Mouse (Mus musculus) lung, postnatal 0 days (tissue): ENCODE results near the gene Ccdc65. TPM values are rescaled to one million over a fixed set of nuclear protein-coding genes. Genes with fewer than 3 reads are reported as not detected.

Experiments
- ATAC-seq: fragments of 200-750 bp; cut with Nextera tagmentation; 2 replicates; pipeline ENCODE4 v1.8.0; 2017; ENCODE audit warnings: moderate library complexity
- DNase-seq: peaks from one replicate; pipeline ENCODE4 v3.0.0-alpha.2; 2016; ENCODE audit warnings: low spot score
- H3K27ac ChIP-seq: fragments of 300-500 bp; sonication (generic); 2 replicates; pipeline ENCODE4 v1.5.1; 2014; ENCODE audit warnings: antibody characterized with exemption, mild to moderate bottlenecking, low read length, mixed read lengths
- H3K27me3 ChIP-seq: fragments of 300-500 bp; sonication (generic); replicated peaks from 2 replicates; pipeline ENCODE4 v1.6.1; 2014; ENCODE audit warnings: low read length, mixed read lengths; ENCODE audit not compliant: insufficient read depth
- H3K36me3 ChIP-seq: fragments of 300-500 bp; sonication (generic); 2 replicates; pipeline ENCODE4 v1.6.1; 2014; ENCODE audit warnings: low read length, mixed read lengths; ENCODE audit not compliant: insufficient read depth
- H3K4me1 ChIP-seq: fragments of 300-500 bp; sonication (generic); 2 replicates; pipeline ENCODE4 v1.6.1; 2014; ENCODE audit warnings: antibody characterized with exemption, low read depth, low read length, mixed read lengths; ENCODE audit not compliant: insufficient read depth
- H3K4me2 ChIP-seq: fragments of 300-500 bp; sonication (generic); replicated peaks from 2 replicates; pipeline ENCODE4 v1.6.1; 2014; ENCODE audit warnings: low read depth, mild to moderate bottlenecking, low read length, moderate library complexity, mixed read lengths
- H3K4me3 ChIP-seq: fragments of 300-500 bp; sonication (generic); 2 replicates; pipeline ENCODE4 v1.5.1; 2014; ENCODE audit warnings: low read depth, low read length
- H3K9ac ChIP-seq: fragments of 300-500 bp; sonication (generic); replicated peaks from 2 replicates; pipeline ENCODE4 v1.6.1; 2014; ENCODE audit warnings: low read depth, mild to moderate bottlenecking
- H3K9me3 ChIP-seq: fragments of 300-500 bp; sonication (generic); 2 replicates; pipeline ENCODE4 v1.6.1; 2016; ENCODE audit warnings: low read length, mixed read lengths
- CTCF ChIP-seq: IDR thresholded peaks from 2 replicates; pipeline ENCODE4 v1.5.1; 2016; ENCODE audit warnings: antibody characterized with exemption, mild to moderate bottlenecking
- EP300 ChIP-seq: IDR thresholded peaks from 2 replicates; pipeline ENCODE4 v1.6.1; 2016; ENCODE audit warnings: antibody characterized with exemption, mild to moderate bottlenecking, control low read depth
- WGBS: fragments of 180-500 bp; shearing (Covaris S2); extraction: QIAGEN DNeasy Blood & Tissue Kit; methylation state at CpG from one replicate; pipeline ENCODE4 v1.1.7; 2014; 5-methylcytosine and 5-hydroxymethylcytosine counted together
- polyA plus RNA-seq: library from polyadenylated mRNA; unstranded; fragments of >200 nt; fragmentation: Nextera tagmentation; extraction: Ambion mirVana; gene quantifications from 2 replicates; pipeline ENCODE4 v1.2.1, GENCODE M21; 2015

Ccdc65 gene
- polyA plus RNA-seq, 1 experiment from 2014 or later = 3.7 TPM

DNA sequence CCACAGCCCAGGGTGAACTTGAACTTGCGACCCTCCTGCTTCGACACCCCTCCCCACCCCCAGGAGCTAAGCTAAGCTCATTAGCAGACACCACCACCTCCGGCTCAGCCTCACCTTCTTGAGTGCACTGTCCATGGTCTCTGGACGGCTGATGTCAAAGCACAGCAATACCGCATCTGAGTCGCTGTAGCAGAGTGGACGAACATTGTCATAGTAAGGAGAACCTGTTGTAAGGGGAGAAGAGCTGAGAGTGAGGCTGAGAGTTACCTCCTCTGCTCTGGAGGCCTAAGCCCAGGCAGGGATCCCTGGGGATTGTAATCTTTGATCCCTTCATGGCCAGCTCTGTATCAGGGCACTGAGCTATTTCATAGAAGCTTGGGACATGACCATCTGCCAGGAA lies 34.3 kb upstream of the Ccdc65 start:
- Histone ChIP-seq H3K9me3 (no peaks in the 10 kb centered on the region), H3K4me1 (no peaks in the 10 kb centered on the region), H3K27ac (no peak overlapping the region), H3K4me3 (no peak overlapping the region), H3K4me2 (no peak overlapping the region), H3K36me3 (no peaks in the 10 kb centered on the region), H3K27me3 (peaks cover 24% of the 10 kb centered on the region; the same call in 1 of the 2 replicates), H3K9ac (no peak overlapping the region)
- DNase-seq (no peak), ATAC-seq (no peak)
- 79% methylated on average over 7 of the region's 7 CpGs for WGBS
- TF ChIP-seq CTCF (no peak), EP300 (no peak)

DNA sequence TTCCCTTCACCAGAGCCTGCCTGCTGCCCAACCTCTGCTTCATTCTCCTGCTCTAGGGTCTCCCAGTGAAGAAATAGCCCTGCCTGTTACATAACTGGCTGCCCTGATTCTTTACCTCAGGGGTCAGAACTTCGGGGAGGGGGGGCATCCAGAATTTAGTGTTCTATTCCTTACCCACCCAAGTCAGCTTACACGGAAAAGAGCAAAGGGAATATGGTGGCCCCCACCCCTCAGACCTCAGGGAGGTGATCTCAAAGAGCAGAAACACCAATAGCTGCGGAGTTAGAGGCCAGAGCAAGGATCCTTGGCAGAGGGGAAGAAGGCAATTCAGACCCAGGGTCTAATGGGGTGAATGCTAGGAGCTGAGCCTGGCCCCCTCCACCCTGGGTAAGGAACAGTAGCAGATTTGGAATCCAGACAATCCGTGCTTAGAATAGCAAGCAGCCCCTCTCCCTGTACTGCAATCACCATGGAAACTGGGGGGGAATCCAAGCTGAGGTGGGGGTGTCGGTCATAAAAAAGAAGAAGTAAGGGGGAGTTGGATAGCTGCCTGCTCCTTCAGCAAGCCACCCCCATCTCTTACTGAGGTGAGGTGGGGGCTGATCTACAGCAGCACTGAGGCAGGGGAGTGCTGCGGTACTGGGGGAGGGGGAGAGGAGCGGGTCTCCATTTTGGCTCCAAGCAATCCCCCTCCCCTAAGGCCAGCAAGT lies 33.6 kb upstream of the Ccdc65 start:
- no peaks in the 10 kb centered on the region for H3K9me3 ChIP-seq
- DNase-seq (no peak), ATAC-seq (no peak)
- no peak overlapping the region for H3K4me3 ChIP-seq
- H3K36me3 ChIP-seq = no peaks in the 10 kb centered on the region
- 29% methylated on average over 7 of the region's 7 CpGs for WGBS
- peaks cover 24% of the 10 kb centered on the region; the same call in 1 of the 2 replicates for H3K27me3 ChIP-seq
- no peaks in the 10 kb centered on the region for H3K4me1 ChIP-seq
- no peak overlapping the region for H3K27ac ChIP-seq
- H3K4me2 ChIP-seq = no peak overlapping the region
- no peak overlapping the region for H3K9ac ChIP-seq
- TF ChIP-seq CTCF = no peak
- no peak for TF ChIP-seq EP300

DNA sequence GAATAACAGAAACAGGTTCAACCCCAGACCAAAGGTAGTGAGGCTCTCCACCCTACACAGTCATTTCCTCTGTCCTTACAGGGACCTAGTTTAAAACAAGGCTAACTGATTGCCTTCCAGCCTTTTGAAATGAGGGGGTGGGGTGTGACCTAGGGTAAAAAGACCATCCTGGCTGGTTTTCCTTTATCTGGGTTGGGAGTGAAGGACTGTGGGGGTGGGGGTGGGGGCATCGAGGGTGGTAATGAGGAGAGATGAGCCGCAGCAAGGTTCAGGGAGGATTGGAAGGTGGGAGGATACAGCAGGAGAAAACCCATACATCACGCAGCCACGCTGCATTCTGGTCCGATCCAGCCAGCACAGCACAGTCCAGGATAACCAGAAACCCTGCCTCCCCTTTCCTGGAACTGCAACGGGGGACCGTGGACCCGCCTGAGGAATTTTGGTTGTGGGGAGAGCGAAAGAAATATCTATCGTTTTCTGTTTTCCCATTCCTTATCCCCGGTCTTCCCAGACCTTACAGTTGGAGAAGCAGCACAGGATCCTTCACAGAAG lies 32.9 kb upstream of the Ccdc65 start:
- 31% methylated on average over 11 of the region's 11 CpGs for WGBS
- ATAC-seq = no peak
- no peak for TF ChIP-seq CTCF
- TF ChIP-seq EP300 = no peak
- Histone ChIP-seq H3K4me3 (no peak overlapping the region), H3K27ac (no peak overlapping the region), H3K4me1 (no peaks in the 10 kb centered on the region), H3K9ac (no peak overlapping the region), H3K4me2 (no peak overlapping the region), H3K9me3 (no peaks in the 10 kb centered on the region), H3K27me3 (peaks cover 24% of the 10 kb centered on the region; the same call in 1 of the 2 replicates), H3K36me3 (no peaks in the 10 kb centered on the region)
- DNase-seq = no peak

DNA sequence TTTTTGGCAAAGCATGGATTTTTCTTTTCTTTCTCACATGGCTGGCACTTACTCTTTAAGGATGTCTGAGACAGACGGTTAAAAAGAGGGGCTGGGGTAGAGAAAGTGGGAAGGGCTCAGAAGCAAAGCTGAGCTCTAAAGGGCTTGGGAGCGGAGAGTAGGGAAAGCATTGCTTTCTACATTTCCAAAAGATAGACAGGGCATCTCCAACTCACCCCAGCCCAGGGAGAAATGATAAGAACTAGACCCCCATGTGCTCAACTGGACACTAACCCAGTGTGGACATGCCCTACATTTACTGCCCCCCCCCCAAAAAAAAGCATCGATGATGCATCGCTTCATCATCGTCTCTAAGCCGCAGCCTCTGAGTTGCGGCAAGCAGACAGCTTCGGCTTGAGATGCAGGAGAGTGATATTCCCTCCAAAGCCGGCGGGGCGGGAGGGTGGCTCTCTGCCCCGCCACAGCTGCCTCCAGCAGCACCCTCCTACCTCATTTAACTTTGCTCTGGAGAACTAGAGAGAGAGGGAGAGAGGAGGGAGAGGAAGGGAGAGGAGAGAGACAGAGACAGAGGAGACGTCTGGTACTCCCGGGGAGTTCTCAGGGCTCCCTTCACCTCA lies 32.3 kb upstream of the Ccdc65 start:
- WGBS = 8% methylated on average over 14 of the region's 14 CpGs
- H3K4me3 ChIP-seq = peak overlapping the region; percentile 15; the same call in 1 of the 2 replicates
- H3K9ac ChIP-seq = no peak overlapping the region

DNA sequence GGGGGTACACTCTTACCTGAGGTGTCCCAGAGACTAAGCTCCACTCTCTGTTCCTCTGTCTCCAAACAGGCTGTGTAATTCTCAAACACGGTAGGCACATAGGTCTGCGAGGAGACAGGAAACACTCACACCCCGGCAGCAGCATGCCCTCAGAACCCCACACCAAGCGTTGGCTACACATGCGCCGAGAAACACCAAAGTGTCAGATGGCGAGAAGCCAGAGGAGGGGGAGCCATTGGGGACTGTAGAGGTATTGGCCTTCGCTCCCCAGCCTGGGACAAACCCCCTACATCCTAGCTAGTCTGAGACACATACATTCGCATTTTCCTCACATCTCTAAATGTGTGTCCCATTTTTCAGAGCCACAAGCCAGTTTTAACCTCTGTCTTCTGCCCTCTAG lies 31.5 kb upstream of the Ccdc65 start:
- no peak for TF ChIP-seq EP300
- no peak for TF ChIP-seq CTCF
- Histone ChIP-seq H3K4me2 (peak overlapping the region; percentile 77), H3K9ac (no peak overlapping the region), H3K27ac (no peak overlapping the region), H3K36me3 (no peaks in the 10 kb centered on the region), H3K4me3 (peak overlapping the region; percentile 39; the same call in 1 of the 2 replicates), H3K4me1 (no peaks in the 10 kb centered on the region), H3K27me3 (peaks cover 24% of the 10 kb centered on the region; the same call in 1 of the 2 replicates), H3K9me3 (no peaks in the 10 kb centered on the region)
- ATAC-seq = no peak
- DNase-seq = no peak
- 6% methylated on average over 9 of the region's 9 CpGs for WGBS

More for the DNA sequence above, 32.3 kb upstream of the Ccdc65 start:
- H3K27ac ChIP-seq = no peak overlapping the region
- no peaks in the 10 kb centered on the region for H3K4me1 ChIP-seq
- H3K27me3 ChIP-seq = peaks cover 24% of the 10 kb centered on the region; the same call in 1 of the 2 replicates
- DNase-seq (no peak), ATAC-seq (no peak)
- no peaks in the 10 kb centered on the region for H3K9me3 ChIP-seq
- TF ChIP-seq CTCF = no peak
- no peak for TF ChIP-seq EP300
- H3K4me2 ChIP-seq = peak overlapping the region; percentile 77
- H3K36me3 ChIP-seq = no peaks in the 10 kb centered on the region

DNA sequence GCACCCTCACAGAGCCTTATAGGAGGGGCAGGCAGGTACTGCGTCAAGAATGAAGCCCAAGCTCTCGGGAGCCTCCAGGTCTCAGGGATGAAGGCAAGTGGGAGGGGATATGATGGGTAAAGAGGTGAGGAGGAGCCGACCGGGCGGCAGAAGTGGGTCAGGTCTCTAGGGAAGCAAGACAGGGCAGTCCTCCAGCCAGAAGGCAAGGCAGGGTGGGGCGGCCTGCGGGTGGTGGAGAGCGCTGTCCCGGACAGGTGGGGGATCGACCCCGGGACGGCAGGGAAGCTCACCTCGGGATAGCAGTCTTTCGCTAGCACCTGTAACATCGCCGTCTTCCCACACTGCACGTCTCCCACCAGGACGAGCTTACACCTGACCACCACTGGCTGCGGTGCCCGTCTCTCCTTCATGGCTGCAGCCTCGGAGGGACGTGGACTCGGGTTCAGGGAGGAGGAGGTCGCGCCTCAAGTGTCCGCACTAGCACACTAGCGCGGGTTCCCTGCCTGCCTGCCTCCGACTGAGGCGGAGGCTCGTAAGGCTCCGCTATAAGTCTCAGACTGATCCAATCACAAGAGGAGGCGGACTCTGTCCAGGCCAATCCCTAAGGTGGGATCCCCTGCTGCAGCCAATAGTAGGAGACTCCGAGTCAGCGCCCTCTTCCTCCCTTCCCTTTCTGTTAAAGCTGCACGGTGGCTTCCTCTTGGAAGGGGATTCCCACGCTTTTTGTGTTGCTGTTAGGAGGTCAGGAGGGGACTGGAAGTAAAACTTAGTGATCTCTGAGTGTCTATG lies 30.9 kb upstream of the Ccdc65 start, which contains the start of gene Rnd1:
Gene Rnd1, minus strand, starts transcription at position 522 of the 789 bp plus-strand sequence.
- H3K9ac ChIP-seq = no peak within 1 kb of the TSS
- peak within 1 kb of the TSS; percentile 39 for H3K4me3 ChIP-seq
- H3K27me3 ChIP-seq = peaks cover 24% of the 10 kb centered on the region; the same call in 1 of the 2 replicates
- TF ChIP-seq EP300 = no peak
- TF ChIP-seq CTCF = peak; percentile 22; the same call in 1 of the 2 replicates
- no peaks in the 10 kb centered on the region for H3K36me3 ChIP-seq
- peak; percentile 95 for DNase-seq
- WGBS = 1% methylated on average over 33 of the region's 37 CpGs
- no peaks in the 10 kb centered on the region for H3K9me3 ChIP-seq
- H3K4me2 ChIP-seq = peak within 1 kb of the TSS; percentile 77
- H3K4me1 ChIP-seq = no peaks in the 10 kb centered on the region
- ATAC-seq = peak; percentile 100
- H3K27ac ChIP-seq = no peak within 1 kb of the TSS
